Mouse (Mus musculus) kidney, embryonic 14.5 days (tissue): ENCODE measurements around the gene Shisa3. TPM values are rescaled to one million over a fixed set of nuclear protein-coding genes. Genes with fewer than 3 reads are reported as not detected.

Experiments used
- ATAC-seq: fragments of 200-750 bp; cut with Nextera tagmentation; 2 replicates; pipeline ENCODE4 v1.8.0; 2017; ENCODE audit warnings: moderate number of reproducible peaks, mild to moderate bottlenecking, moderate TSS enrichment, moderate library complexity; ENCODE audit not compliant: low FRiP score, low TSS enrichment
- H3K27ac ChIP-seq: fragments of 300-500 bp; sonication (generic); 2 replicates; pipeline ENCODE4 v1.5.1; 2014; ENCODE audit warnings: low read depth, mild to moderate bottlenecking, low read length, moderate library complexity, mixed read lengths
- H3K27me3 ChIP-seq: fragments of 300-500 bp; sonication (generic); 2 replicates; pipeline ENCODE4 v1.6.1; 2014; ENCODE audit warnings: mild to moderate bottlenecking, low read length; ENCODE audit not compliant: control insufficient read depth, insufficient read depth
- H3K36me3 ChIP-seq: fragments of 300-500 bp; sonication (generic); 2 replicates; pipeline ENCODE4 v1.6.1; 2014; ENCODE audit warnings: low read length, mixed read lengths; ENCODE audit not compliant: control insufficient read depth, insufficient read depth
- H3K4me1 ChIP-seq: fragments of 300-500 bp; sonication (generic); 2 replicates; pipeline ENCODE4 v1.6.1; 2014; ENCODE audit warnings: low read length, mixed read lengths; ENCODE audit not compliant: control insufficient read depth, insufficient read depth
- H3K4me2 ChIP-seq: fragments of 300-500 bp; sonication (generic); replicated peaks from 2 replicates; pipeline ENCODE4 v1.6.1; 2014; ENCODE audit warnings: low read depth, mild to moderate bottlenecking, low read length
- H3K4me3 ChIP-seq: fragments of 300-500 bp; sonication (generic); 2 replicates; pipeline ENCODE4 v1.5.1; 2014; ENCODE audit warnings: mild to moderate bottlenecking, low read length
- H3K9ac ChIP-seq: fragments of 300-500 bp; sonication (generic); 2 replicates; pipeline ENCODE4 v1.6.1; 2014; ENCODE audit warnings: low read depth, mild to moderate bottlenecking, low read length, moderate library complexity
- H3K9me3 ChIP-seq: fragments of 300-500 bp; sonication (generic); 2 replicates; pipeline ENCODE4 v1.6.1; 2016; ENCODE audit warnings: low read length; ENCODE audit not compliant: control insufficient read depth
- whole genome bisulfite sequencing: fragments of 180-500 bp; shearing (Covaris S2); extraction: QIAGEN DNeasy Blood & Tissue Kit; methylation state at CpG from one replicate; pipeline ENCODE4 v1.1.7; 2014; 5-methylcytosine and 5-hydroxymethylcytosine counted together
- polyA plus RNA-seq: library from polyadenylated mRNA; unstranded; fragments of >200 nt; fragmentation: Nextera tagmentation; extraction: Ambion mirVana; gene quantifications from 2 replicates; pipeline ENCODE4 v1.2.1, GENCODE M21; 2014

The Shisa3 gene
- polyA plus RNA-seq, 1 experiment from 2014 or later = 145 TPM

DNA sequence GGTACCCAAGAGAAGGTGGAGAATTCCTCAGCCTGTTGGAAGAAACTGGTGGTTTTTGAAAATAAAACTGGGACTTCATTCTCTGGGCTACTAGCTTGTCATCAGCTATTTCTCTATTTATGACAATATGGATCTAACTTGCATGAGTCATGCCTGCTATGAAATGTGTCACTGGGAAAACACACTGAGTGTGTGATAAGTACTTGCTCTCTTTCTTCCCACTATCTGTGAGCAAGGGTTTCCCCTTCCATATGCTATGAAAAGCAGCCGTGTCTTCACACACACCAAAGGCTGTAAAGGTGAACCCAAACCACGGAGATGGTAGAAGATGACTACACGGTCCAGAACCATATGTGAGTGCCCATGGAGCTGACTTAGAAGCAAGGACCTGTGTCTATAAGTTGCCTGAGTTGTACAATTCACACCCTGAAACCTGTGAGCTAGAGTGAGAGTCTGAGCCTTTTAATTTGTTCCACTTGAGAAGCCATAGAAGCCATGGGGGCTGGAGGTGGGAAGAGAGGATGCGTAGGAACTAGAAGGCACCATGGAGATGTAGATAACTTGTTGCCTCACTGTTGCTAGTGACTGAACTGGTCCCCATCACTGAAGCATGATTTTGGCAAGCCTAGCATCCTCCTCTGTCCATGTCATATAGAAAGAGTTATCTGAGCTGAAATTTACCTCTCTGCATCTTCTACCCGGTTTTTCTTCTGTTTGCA is 36.0 kb downstream of the Shisa3 start:
- peaks cover 12% of the 10 kb centered on the region; the same call in 1 of the 2 replicates for H3K4me1 ChIP-seq
- 90% methylated on average over 5 of the region's 5 CpGs for WGBS
- no peaks in the 10 kb centered on the region for H3K9me3 ChIP-seq
- no peak overlapping the region for H3K27ac ChIP-seq
- no peak overlapping the region for H3K4me3 ChIP-seq
- no peaks in the 10 kb centered on the region for H3K27me3 ChIP-seq
- no peaks in the 10 kb centered on the region for H3K36me3 ChIP-seq
- no peak for ATAC-seq
- no peak overlapping the region for H3K4me2 ChIP-seq
- H3K9ac ChIP-seq = no peak overlapping the region

DNA sequence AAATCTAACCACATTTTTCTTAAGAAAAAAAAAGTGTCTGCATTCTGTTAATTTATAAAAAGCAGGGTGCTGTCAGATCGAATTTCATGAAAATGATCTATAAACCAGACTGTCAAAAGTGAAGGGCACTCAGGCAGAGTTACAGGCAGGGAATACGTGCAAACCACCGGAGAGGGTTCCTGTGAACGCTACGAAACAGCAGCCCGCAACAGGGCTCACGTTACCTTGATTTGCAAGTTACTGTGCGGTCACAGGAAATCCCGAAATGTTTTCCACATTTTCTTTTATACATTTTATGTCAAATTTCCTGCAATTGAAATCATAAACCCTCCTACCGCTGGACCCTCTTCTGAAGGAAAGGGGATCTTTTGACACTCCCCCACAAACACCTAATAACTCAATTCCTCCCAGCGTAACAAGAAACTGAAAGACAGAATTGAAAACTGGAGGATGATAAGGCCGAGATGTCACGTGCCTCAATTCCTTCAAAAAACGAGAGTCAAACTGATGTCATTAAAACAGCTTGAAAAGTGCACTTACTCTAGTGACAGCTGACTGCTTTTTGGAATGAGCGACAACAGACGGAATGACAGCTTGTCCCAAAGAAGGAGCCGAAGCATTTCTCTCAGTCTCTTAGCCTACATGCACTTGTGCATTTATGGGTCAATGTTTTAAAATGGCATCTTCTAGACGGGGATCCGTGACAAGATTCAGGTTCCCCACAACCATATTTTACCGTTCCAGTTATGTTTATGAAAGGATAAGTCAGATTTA is 39.3 kb downstream of the Shisa3 start:
- H3K36me3 ChIP-seq = no peaks in the 10 kb centered on the region
- no peak overlapping the region for H3K4me3 ChIP-seq
- 37% methylated on average over 20 of the region's 20 CpGs for WGBS
- no peak overlapping the region for H3K9ac ChIP-seq
- H3K27ac ChIP-seq = no peak overlapping the region
- no peak for ATAC-seq
- H3K9me3 ChIP-seq = no peaks in the 10 kb centered on the region
- 0 out of 2 replicates have a peak, but pooled peaks cover 4% of the 10 kb centered on the region for H3K4me1 ChIP-seq
- H3K4me2 ChIP-seq = peak overlapping the region; percentile 1; the same call in 1 of the 2 replicates
- H3K27me3 ChIP-seq = no peaks in the 10 kb centered on the region

DNA sequence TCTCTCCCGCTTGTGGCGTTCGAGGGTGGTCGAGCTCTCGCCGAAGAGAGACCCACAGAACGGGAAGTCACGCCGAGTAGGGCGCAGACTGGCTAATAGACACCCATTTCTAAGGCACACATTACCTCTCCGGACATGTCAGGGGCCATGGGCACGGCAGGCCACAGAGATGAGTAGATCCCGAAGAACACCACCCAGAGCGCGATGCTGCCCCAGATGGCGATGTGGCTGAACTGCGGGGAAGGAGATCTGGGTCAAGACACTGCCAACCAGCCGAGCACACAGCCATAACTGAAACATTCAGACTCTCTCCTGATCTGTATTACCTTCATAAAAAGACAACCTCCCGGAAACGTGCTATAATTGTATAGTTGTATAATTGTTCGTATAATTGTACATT is 39.9 kb downstream of the Shisa3 start:
- Histone ChIP-seq H3K4me2 (no peak overlapping the region), H3K27me3 (no peaks in the 10 kb centered on the region), H3K4me1 (no peaks in the 10 kb centered on the region), H3K9ac (no peak overlapping the region), H3K4me3 (no peak overlapping the region), H3K36me3 (no peaks in the 10 kb centered on the region), H3K9me3 (no peaks in the 10 kb centered on the region), H3K27ac (no peak overlapping the region)
- ATAC-seq = no peak
- 80% methylated on average over 21 of the region's 21 CpGs for WGBS

DNA sequence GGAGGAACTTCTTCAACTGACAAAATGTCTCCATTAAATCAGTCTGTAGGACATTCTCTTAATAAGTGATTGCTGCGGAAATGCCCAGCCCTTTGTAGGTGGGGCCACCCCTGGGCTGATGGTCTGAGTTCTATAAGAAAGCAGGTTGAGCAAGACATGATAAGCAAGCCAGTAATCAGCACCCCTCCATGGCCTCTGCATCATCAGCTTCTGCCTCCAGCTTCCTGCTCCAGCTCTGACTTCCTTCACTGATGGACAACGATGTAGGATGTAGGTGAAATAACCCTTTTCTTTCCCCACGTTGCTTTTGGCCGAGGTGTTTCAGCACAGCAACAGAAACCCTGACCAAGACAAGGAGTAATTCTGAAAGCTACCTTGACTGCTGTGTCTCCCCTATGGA is 41.5 kb downstream of the Shisa3 start:
- WGBS = 75% methylated on average over 4 of the region's 4 CpGs
- H3K9ac ChIP-seq = no peak overlapping the region

DNA sequence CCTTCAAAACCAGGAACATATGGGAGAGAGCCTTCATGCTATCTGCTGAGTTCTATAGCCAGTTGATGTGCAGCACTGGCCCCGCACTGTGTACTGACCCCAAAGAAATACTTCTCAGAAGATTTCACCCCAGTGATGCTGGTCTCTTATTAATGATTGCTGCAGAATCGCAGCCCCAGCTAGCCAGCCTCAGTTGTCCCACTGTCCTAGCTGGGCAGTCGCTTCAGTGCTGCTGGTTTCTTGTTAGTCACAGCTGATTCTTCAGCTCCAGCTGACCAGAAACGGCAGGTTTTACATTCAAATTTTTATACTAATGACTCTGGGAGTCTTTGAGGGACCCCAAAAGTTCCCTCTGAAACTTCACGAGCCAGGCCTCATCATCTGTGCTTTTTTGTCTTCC is 42.3 kb downstream of the Shisa3 start:
- Histone ChIP-seq H3K9ac (no peak overlapping the region), H3K27me3 (no peaks in the 10 kb centered on the region), H3K36me3 (no peaks in the 10 kb centered on the region), H3K27ac (no peak overlapping the region), H3K4me2 (no peak overlapping the region), H3K4me1 (no peaks in the 10 kb centered on the region), H3K4me3 (no peak overlapping the region), H3K9me3 (no peaks in the 10 kb centered on the region)
- WGBS = 88% methylated on average over 5 of the region's 5 CpGs
- no peak for ATAC-seq

More for the DNA sequence above, 41.5 kb downstream of the Shisa3 start:
- ATAC-seq = no peak
- H3K4me3 ChIP-seq = no peak overlapping the region
- no peak overlapping the region for H3K4me2 ChIP-seq
- H3K4me1 ChIP-seq = no peaks in the 10 kb centered on the region
- H3K36me3 ChIP-seq = no peaks in the 10 kb centered on the region
- no peaks in the 10 kb centered on the region for H3K9me3 ChIP-seq
- H3K27me3 ChIP-seq = no peaks in the 10 kb centered on the region
- no peak overlapping the region for H3K27ac ChIP-seq

DNA sequence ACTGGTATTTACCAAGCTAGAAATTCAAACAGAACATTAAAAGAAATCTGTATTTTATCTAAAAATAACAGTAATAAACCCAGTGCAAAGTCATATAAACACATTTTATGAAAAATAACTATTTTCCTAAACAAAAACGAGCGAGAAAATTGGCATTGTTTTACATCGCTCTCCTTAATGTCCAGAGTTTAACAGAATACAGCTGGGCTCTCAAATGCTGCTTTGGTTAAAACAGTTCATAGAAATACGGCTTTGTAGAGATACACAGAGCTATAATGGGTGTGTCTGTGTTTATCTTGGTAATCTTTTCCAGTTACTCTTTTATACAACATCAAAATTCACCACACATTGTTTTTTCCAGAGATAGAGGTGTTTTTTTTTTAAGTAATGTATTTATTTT is 44.8 kb downstream of the Shisa3 start:
- 64% methylated on average over 4 of the region's 4 CpGs for WGBS

DNA sequence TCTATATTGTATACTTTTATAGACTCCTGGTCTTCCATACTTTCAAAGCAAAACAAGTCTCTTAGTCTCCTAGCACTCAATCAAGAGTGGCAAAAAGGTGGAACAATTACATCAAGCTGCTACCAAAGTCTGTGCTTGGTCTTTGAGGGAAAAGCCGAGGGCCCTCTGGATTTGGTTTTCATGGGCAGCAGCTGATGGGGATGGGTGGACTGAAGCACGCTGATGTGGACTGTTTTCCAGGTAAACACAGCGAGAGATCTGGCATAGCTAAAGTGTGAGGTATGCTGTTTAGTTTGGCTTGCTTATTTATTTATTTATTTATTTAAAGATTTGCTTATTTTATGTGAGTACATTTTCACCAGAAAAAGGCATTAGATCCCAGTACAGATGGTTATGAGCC is 45.9 kb downstream of the Shisa3 start:
- Histone ChIP-seq H3K9me3 (no peaks in the 10 kb centered on the region), H3K36me3 (no peaks in the 10 kb centered on the region), H3K4me3 (no peak overlapping the region), H3K4me1 (no peaks in the 10 kb centered on the region), H3K9ac (no peak overlapping the region), H3K27me3 (no peaks in the 10 kb centered on the region), H3K27ac (no peak overlapping the region), H3K4me2 (no peak overlapping the region)
- WGBS = 92% methylated on average over 3 of the region's 3 CpGs
- ATAC-seq = no peak

More for the DNA sequence above, 44.8 kb downstream of the Shisa3 start:
- Histone ChIP-seq H3K4me3 (no peak overlapping the region), H3K27ac (no peak overlapping the region), H3K36me3 (no peaks in the 10 kb centered on the region), H3K27me3 (no peaks in the 10 kb centered on the region), H3K4me1 (no peaks in the 10 kb centered on the region), H3K9ac (no peak overlapping the region), H3K4me2 (no peak overlapping the region), H3K9me3 (no peaks in the 10 kb centered on the region)
- no peak for ATAC-seq

DNA sequence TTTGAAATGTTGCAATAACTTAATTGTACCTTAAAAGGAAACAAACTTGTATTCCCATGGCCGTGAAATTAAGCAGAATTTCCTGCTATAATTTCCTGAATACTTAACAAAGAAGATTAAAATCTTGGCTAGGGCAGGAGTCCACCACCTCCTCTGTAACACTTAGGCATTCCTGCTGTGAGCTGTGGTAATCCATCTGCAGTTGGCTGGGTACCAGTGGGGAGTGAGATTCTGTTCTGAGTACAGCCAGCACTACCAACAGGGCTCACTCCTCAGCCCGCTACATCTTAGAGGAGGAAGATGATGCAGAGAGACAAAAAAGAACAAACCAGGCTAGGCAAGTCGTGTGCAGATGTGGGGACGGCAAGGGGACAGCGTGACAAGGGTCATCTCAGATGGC is 46.9 kb downstream of the Shisa3 start:
- no peak overlapping the region for H3K9ac ChIP-seq
- WGBS = 78% methylated on average over 5 of the region's 5 CpGs
- no peak overlapping the region for H3K27ac ChIP-seq
- H3K4me2 ChIP-seq = no peak overlapping the region
- no peaks in the 10 kb centered on the region for H3K9me3 ChIP-seq
- H3K36me3 ChIP-seq = no peaks in the 10 kb centered on the region
- no peak overlapping the region for H3K4me3 ChIP-seq
- no peak for ATAC-seq
- no peaks in the 10 kb centered on the region for H3K4me1 ChIP-seq
- H3K27me3 ChIP-seq = no peaks in the 10 kb centered on the region
